Mouse (Mus musculus) cerebellum, adult 2 months (tissue): ENCODE data around the gene Dennd2a.

Experiments
- CTCF ChIP-seq: fragments of 200-500 bp; IDR thresholded peaks from 2 replicates; pipeline ENCODE4 v1.5.1; 2011; ENCODE audit warnings: low read depth, mild to moderate bottlenecking, control low read depth, low read length, moderate library complexity, borderline replicate concordance; ENCODE audit not compliant: insufficient read depth
- POLR2A ChIP-seq: fragments of 200-500 bp; IDR thresholded peaks from 2 replicates; pipeline ENCODE4 v1.6.1; 2011; ENCODE audit warnings: low read length, control low read depth, borderline replicate concordance; ENCODE audit not compliant: insufficient read depth

- no peak for TF ChIP-seq POLR2A
- TF ChIP-seq CTCF = no peak
Measured at GRCm38 (mm10) chr6:39526797-39527196, 30.9 kb downstream of the Dennd2a start.
